Mouse (Mus musculus) small intestine, adult 2 months (tissue): ENCODE results near the gene Rfxank. TPM values are rescaled to one million over a fixed set of nuclear protein-coding genes. Genes with fewer than 3 reads are reported as not detected.

Source experiments
- H3K27ac ChIP-seq: fragments of 200-500 bp; 2 replicates; pipeline ENCODE4 v1.5.1; 2012; ENCODE audit warnings: low read depth, low read length, control low read depth, inconsistent platforms; ENCODE audit not compliant: insufficient read depth
- H3K27me3 ChIP-seq: fragments of 200-500 bp; 2 replicates; pipeline ENCODE4 v1.6.1; 2012; ENCODE audit warnings: mild to moderate bottlenecking, moderate library complexity, low read length, inconsistent platforms; ENCODE audit not compliant: control insufficient read depth, insufficient read depth
- H3K36me3 ChIP-seq: fragments of 200-500 bp; 2 replicates; pipeline ENCODE4 v1.6.1; 2012; ENCODE audit warnings: mild to moderate bottlenecking, low read length, control low read depth, inconsistent platforms; ENCODE audit not compliant: control insufficient read depth, insufficient read depth
- H3K4me1 ChIP-seq: fragments of 200-500 bp; 2 replicates; pipeline ENCODE4 v1.6.1; 2012; ENCODE audit warnings: low read length, inconsistent platforms, mixed read lengths; ENCODE audit not compliant: control insufficient read depth, insufficient read depth, insufficient read length
- H3K4me3 ChIP-seq: fragments of 200-500 bp; 2 replicates; pipeline ENCODE4 v1.5.1; 2012; ENCODE audit warnings: low read depth, mild to moderate bottlenecking, control low read depth, inconsistent platforms, low read length, moderate library complexity
- CTCF ChIP-seq: fragments of 200-500 bp; IDR thresholded peaks from 2 replicates; pipeline ENCODE4 v1.5.1; 2012; ENCODE audit warnings: low read depth, mild to moderate bottlenecking, control low read depth, inconsistent platforms, low read length, moderate library complexity, mixed read lengths; ENCODE audit not compliant: insufficient replicate concordance, insufficient read length; ENCODE audit errors: extremely low read depth
- POLR2A ChIP-seq: fragments of 200-500 bp; IDR thresholded peaks from 2 replicates; pipeline ENCODE4 v1.6.1; 2012; ENCODE audit warnings: low read depth, mild to moderate bottlenecking, control low read depth, inconsistent platforms, low read length, moderate library complexity
- whole genome bisulfite sequencing: fragments of 180-500 bp; shearing (Covaris S2); methylation state at CpG from one replicate; pipeline ENCODE4 v1.1.7; 2018; 5-methylcytosine and 5-hydroxymethylcytosine counted together
- polyA plus RNA-seq: library from polyadenylated mRNA; depleted of rRNA; stranded (reverse); fragments of >200 nt; gene quantifications from 2 replicates; pipeline ENCODE4 v1.2.3, GENCODE M21; 2012

Gene Rfxank
- polyA plus RNA-seq, 1 experiment = 44.9 TPM

GRCm38 (mm10) chr8:70104506-70104905, 34.4 kb downstream of the Rfxank start:
- peak; percentile 65; the same call in 1 of the 2 replicates for TF ChIP-seq CTCF
- TF ChIP-seq POLR2A = no peak
- Histone ChIP-seq H3K27ac (no peak overlapping the region), H3K27me3 (no peaks in the 10 kb centered on the region), H3K4me1 (no peaks in the 10 kb centered on the region), H3K36me3 (no peaks in the 10 kb centered on the region), H3K4me3 (no peak overlapping the region)
- 7% methylated on average over 6 of the region's 6 CpGs for WGBS

- H3K27me3 ChIP-seq = no peaks in the 10 kb centered on the region
- no peaks in the 10 kb centered on the region for H3K4me1 ChIP-seq
- no peak overlapping the region for H3K4me3 ChIP-seq
- no peaks in the 10 kb centered on the region for H3K36me3 ChIP-seq
- WGBS = 73% methylated on average over 8 of the region's 8 CpGs
- TF ChIP-seq POLR2A (no peak), CTCF (no peak)
- no peak overlapping the region for H3K27ac ChIP-seq
These were observed 38.7 kb downstream of the Rfxank start for GRCm38 (mm10) chr8:70100241-70100640.

- no peak overlapping the region for H3K4me3 ChIP-seq
- TF ChIP-seq POLR2A = no peak
- TF ChIP-seq CTCF = no peak
- H3K27me3 ChIP-seq = no peaks in the 10 kb centered on the region
- H3K27ac ChIP-seq = no peak overlapping the region
- H3K36me3 ChIP-seq = no peaks in the 10 kb centered on the region
- 60% methylated on average over 8 of the region's 8 CpGs for WGBS
- no peaks in the 10 kb centered on the region for H3K4me1 ChIP-seq
These were observed 39.7 kb downstream of the Rfxank start for GRCm38 (mm10) chr8:70099276-70099675.

GRCm38 (mm10) chr8:70092786-70093185, 46.2 kb downstream of the Rfxank start:
- Histone ChIP-seq H3K4me1 (peaks cover 3% of the 10 kb centered on the region; the same call in 1 of the 2 replicates), H3K27ac (no peak overlapping the region), H3K27me3 (peaks cover 24% of the 10 kb centered on the region), H3K4me3 (no peak overlapping the region), H3K36me3 (no peaks in the 10 kb centered on the region)
- no peak for TF ChIP-seq POLR2A
- no peak for TF ChIP-seq CTCF
- 57% methylated on average over 8 of the region's 8 CpGs for WGBS

GRCm38 (mm10) chr8:70089296-70089960, 49.5 kb downstream of the Rfxank start:
- no peak for TF ChIP-seq CTCF
- TF ChIP-seq POLR2A = no peak
- Histone ChIP-seq H3K27me3 (peaks cover 46% of the 10 kb centered on the region), H3K27ac (no peak overlapping the region)

GRCm38 (mm10) chr8:70087836-70088650, 50.9 kb downstream of the Rfxank start:
- Histone ChIP-seq H3K36me3 (no peaks in the 10 kb centered on the region), H3K27me3 (peaks cover 56% of the 10 kb centered on the region), H3K27ac (no peak overlapping the region), H3K4me3 (peak overlapping the region; percentile 45), H3K4me1 (peaks cover 21% of the 10 kb centered on the region)
- TF ChIP-seq CTCF (no peak; the same call in 1 of the 2 replicates), POLR2A (no peak)
- 8% methylated on average over 56 of the region's 56 CpGs for WGBS

More at GRCm38 (mm10) chr8:70089296-70089960, 49.5 kb downstream of the Rfxank start:
- H3K36me3 ChIP-seq = no peaks in the 10 kb centered on the region
- H3K4me1 ChIP-seq = peaks cover 12% of the 10 kb centered on the region
- 63% methylated on average over 9 of the region's 9 CpGs for WGBS
- H3K4me3 ChIP-seq = no peak overlapping the region

- peaks cover 56% of the 10 kb centered on the region for H3K27me3 ChIP-seq
- WGBS = 10% methylated on average over 7 of the region's 7 CpGs
- no peaks in the 10 kb centered on the region for H3K36me3 ChIP-seq
- H3K4me1 ChIP-seq = peaks cover 21% of the 10 kb centered on the region
- H3K27ac ChIP-seq = no peak overlapping the region
- no peak overlapping the region for H3K4me3 ChIP-seq
- TF ChIP-seq CTCF (no peak), POLR2A (no peak)
These were observed 51.7 kb downstream of the Rfxank start for GRCm38 (mm10) chr8:70087237-70087636.
